Mouse (Mus musculus) embryonic facial prominence, embryonic 10.5 days (tissue): ENCODE measurements around the gene Hdgfl3. TPM values are rescaled to one million over a fixed set of nuclear protein-coding genes. Genes with fewer than 3 reads are reported as not detected.

Experiments used
- DNase-seq: peaks from one replicate; pipeline ENCODE4 v3.0.0-alpha.2; 2017; ENCODE audit warnings: low spot score
- H3K27ac ChIP-seq: fragments of 300-500 bp; sonication (generic); replicated peaks from 2 replicates; pipeline ENCODE4 v1.5.1; 2016; ENCODE audit warnings: mild to moderate bottlenecking
- H3K27me3 ChIP-seq: fragments of 300-500 bp; sonication (generic); replicated peaks from 2 replicates; pipeline ENCODE4 v1.6.1; 2016; ENCODE audit warnings: low read depth, mild to moderate bottlenecking; ENCODE audit not compliant: poor library complexity, severe bottlenecking
- H3K36me3 ChIP-seq: fragments of 300-500 bp; sonication (generic); replicated peaks from 2 replicates; pipeline ENCODE4 v1.6.1; 2016; ENCODE audit warnings: mild to moderate bottlenecking, moderate library complexity
- H3K4me1 ChIP-seq: fragments of 300-500 bp; sonication (generic); 2 replicates; pipeline ENCODE4 v1.6.1; 2016
- H3K4me3 ChIP-seq: fragments of 300-500 bp; sonication (generic); 2 replicates; pipeline ENCODE4 v1.5.1; 2016; ENCODE audit warnings: mild to moderate bottlenecking, moderate library complexity
- H3K9me3 ChIP-seq: fragments of 300-500 bp; sonication (generic); 2 replicates; pipeline ENCODE4 v1.6.1; 2016; ENCODE audit warnings: mild to moderate bottlenecking
- WGBS: fragments of 180-500 bp; shearing (Covaris S2); methylation state at CpG from one replicate; pipeline ENCODE4 v1.1.7; 2016; 5-methylcytosine and 5-hydroxymethylcytosine counted together
- polyA plus RNA-seq: library from polyadenylated mRNA; unstranded; fragments of >200 nt; fragmentation: Nextera tagmentation; extraction: Ambion mirVana; gene quantifications from 2 replicates; pipeline ENCODE4 v1.2.1, GENCODE M21; 2016

Gene Hdgfl3
- polyA plus RNA-seq, 1 experiment from 2014 or later = 27.5 TPM

DNA sequence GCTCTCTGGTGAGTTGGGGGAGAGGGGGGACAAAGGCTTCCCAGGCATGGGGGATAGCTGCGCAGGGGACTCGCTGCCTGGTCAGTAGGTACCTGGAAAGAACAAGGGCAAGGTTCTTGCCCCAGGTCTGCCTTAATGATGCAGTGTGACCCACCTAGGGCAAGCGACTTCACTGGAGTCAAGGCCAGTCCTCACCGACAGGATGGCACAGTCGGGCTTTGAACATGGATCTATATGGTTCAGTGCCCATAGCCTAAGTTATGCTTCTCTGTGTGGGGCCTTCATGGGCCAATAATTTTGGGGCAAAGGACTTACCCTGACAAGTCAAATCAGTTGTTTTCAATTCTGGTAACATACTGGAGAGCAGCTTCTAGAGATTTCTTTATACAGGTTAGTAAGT lies 533 bp upstream of the Hdgfl3 start:
- no peak for DNase-seq
- Histone ChIP-seq H3K36me3 (no peaks in the 10 kb centered on the region), H3K9me3 (no peaks in the 10 kb centered on the region), H3K4me1 (peaks cover 27% of the 10 kb centered on the region), H3K4me3 (peak overlapping the region; percentile 97), H3K27me3 (peaks cover 24% of the 10 kb centered on the region), H3K27ac (peak overlapping the region; percentile 99)
- WGBS = 5% methylated on average over 5 of the region's 5 CpGs

DNA sequence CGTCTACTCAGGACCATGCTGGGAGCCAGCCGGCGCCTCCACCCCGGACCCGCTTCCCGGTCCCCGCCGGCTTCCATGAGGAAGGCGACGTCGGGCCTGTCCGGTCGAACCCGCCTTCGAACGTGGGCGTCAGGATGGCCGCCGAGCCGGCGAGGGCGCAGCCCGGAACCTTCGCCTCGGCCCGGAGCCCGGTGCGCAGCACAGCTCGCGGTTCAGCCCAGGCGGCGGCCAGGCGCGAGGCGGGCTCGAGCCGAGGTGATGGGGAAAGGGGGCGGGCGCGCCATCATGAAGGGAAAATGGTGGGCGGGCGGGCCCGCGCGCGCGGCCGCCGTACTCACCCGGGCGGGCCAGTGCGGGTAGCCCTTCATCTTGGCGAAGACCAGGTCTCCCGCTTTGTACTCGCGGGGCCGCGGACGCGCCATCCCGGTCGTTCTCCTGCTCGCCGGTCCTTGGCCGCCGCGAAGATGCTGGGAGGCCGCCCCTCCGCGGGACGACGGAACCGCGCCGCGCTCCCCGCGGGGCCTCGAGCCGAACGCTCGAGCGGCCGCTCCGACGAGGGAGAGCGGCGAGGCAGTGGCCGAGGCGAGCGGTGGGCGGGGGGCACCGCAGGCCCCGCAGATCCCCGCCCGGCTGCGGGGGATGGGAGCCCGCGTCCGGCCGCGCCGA lies 539 bp downstream of the Hdgfl3 start:
- H3K27me3 ChIP-seq = peaks cover 24% of the 10 kb centered on the region
- H3K27ac ChIP-seq = peak overlapping the region; percentile 99
- no peaks in the 10 kb centered on the region for H3K36me3 ChIP-seq
- peak overlapping the region; percentile 97 for H3K4me3 ChIP-seq
- H3K4me1 ChIP-seq = peaks cover 32% of the 10 kb centered on the region
- DNase-seq = peak; percentile 82
- no peaks in the 10 kb centered on the region for H3K9me3 ChIP-seq
- WGBS = under 1% methylated on average over 103 of the region's 103 CpGs

- WGBS = 8% methylated on average over 23 of the region's 23 CpGs
- Histone ChIP-seq H3K4me3 (peak overlapping the region; percentile 97), H3K4me1 (peaks cover 32% of the 10 kb centered on the region), H3K27ac (peak overlapping the region; percentile 99), H3K9me3 (no peaks in the 10 kb centered on the region), H3K27me3 (peaks cover 24% of the 10 kb centered on the region), H3K36me3 (no peaks in the 10 kb centered on the region)
- no peak for DNase-seq
Measured at GRCm38 (mm10) chr7:81933061-81933600, 1.1 kb downstream of the Hdgfl3 start.

GRCm38 (mm10) chr7:81932521-81933045 lies 1.7 kb downstream of the Hdgfl3 start:
- WGBS = 42% methylated on average over 5 of the region's 5 CpGs
- Histone ChIP-seq H3K4me1 (peaks cover 32% of the 10 kb centered on the region), H3K27ac (peak overlapping the region; percentile 99), H3K27me3 (peaks cover 24% of the 10 kb centered on the region), H3K9me3 (no peaks in the 10 kb centered on the region), H3K36me3 (no peaks in the 10 kb centered on the region), H3K4me3 (peak overlapping the region; percentile 97)
- no peak for DNase-seq

GRCm38 (mm10) chr7:81928998-81929397 lies 5.3 kb downstream of the Hdgfl3 start:
- Histone ChIP-seq H3K27me3 (0 out of 2 replicates have a peak, but pooled peaks cover 2% of the 10 kb centered on the region), H3K27ac (no peak overlapping the region), H3K4me1 (peaks cover 32% of the 10 kb centered on the region), H3K36me3 (no peaks in the 10 kb centered on the region), H3K4me3 (no peak overlapping the region), H3K9me3 (no peaks in the 10 kb centered on the region)
- WGBS = 79% methylated on average over 7 of the region's 7 CpGs
- no peak for DNase-seq

DNA sequence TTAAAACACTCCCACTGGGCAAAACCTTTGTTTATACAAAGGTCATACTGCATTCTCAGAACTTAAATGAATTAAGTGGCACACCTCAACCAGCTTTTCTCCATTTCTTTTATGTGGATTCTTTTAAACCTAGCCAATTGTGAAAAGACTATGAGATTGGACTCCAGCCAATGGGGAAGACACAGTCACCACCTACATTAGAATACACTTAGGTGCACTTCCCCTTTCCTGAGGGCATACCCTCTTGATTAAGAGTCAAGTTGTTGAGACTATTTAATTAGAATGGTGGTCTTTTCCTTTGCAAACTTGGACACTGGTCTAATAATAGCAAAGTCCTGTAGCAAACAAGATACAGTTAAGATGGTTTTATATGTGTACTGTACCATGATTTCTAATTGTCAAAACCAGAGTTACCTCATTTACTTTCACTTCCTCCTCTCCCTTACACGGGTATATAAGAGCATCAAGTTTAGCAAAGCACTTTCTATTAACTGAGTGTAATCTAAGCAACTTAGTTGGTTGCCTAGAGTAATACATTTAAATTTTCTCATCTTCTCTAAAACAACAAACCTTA lies 12.8 kb downstream of the Hdgfl3 start:
- 82% methylated on average over 1 of the region's 1 CpGs for WGBS
- Histone ChIP-seq H3K27ac (no peak overlapping the region), H3K36me3 (peaks cover 6% of the 10 kb centered on the region), H3K4me3 (no peak overlapping the region), H3K4me1 (peaks cover 17% of the 10 kb centered on the region), H3K27me3 (no peaks in the 10 kb centered on the region), H3K9me3 (no peaks in the 10 kb centered on the region)
- DNase-seq = no peak

GRCm38 (mm10) chr7:81920314-81920713 lies 14.0 kb downstream of the Hdgfl3 start:
- DNase-seq = no peak
- Histone ChIP-seq H3K4me1 (peaks cover 17% of the 10 kb centered on the region), H3K27ac (no peak overlapping the region), H3K27me3 (no peaks in the 10 kb centered on the region), H3K36me3 (peaks cover 6% of the 10 kb centered on the region), H3K4me3 (no peak overlapping the region), H3K9me3 (no peaks in the 10 kb centered on the region)
- 83% methylated on average over 4 of the region's 4 CpGs for WGBS

GRCm38 (mm10) chr7:81918316-81918715 lies 16.0 kb downstream of the Hdgfl3 start:
- Histone ChIP-seq H3K27ac (no peak overlapping the region), H3K4me3 (no peak overlapping the region), H3K36me3 (peaks cover 6% of the 10 kb centered on the region), H3K27me3 (no peaks in the 10 kb centered on the region), H3K9me3 (no peaks in the 10 kb centered on the region), H3K4me1 (peaks cover 6% of the 10 kb centered on the region)
- WGBS = 35% methylated on average over 5 of the region's 5 CpGs
- peak; percentile 30 for DNase-seq

GRCm38 (mm10) chr7:81904926-81905325 lies 29.3 kb downstream of the Hdgfl3 start:
- no peak for DNase-seq
- Histone ChIP-seq H3K9me3 (no peaks in the 10 kb centered on the region), H3K27me3 (no peaks in the 10 kb centered on the region), H3K27ac (no peak overlapping the region), H3K4me3 (no peak overlapping the region), H3K36me3 (peaks cover 22% of the 10 kb centered on the region), H3K4me1 (no peaks in the 10 kb centered on the region)
- WGBS = 85% methylated on average over 2 of the region's 2 CpGs

DNA sequence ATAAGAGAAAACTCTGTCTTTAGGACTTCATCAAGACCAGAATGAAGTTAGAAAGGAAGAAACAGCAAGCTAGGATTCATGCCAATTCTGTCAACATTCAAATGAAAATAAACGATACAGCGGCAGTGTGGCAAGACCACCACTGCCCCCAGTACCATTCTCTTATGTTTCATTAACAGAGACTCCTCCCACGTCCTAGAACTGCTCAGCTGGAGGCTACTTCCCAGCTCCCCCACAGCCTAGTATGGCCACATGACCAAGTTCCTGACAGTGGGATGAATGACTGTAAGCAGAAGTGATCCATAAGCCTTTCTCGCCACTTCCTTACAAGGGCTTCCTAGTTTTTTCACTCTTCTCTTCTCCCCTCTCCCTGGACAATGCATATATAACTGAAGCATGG lies 30.2 kb downstream of the Hdgfl3 start:
- H3K4me1 ChIP-seq = peaks cover 3% of the 10 kb centered on the region; the same call in 1 of the 2 replicates
- H3K27ac ChIP-seq = no peak overlapping the region
- no peak overlapping the region for H3K4me3 ChIP-seq
- H3K36me3 ChIP-seq = peaks cover 27% of the 10 kb centered on the region
- H3K9me3 ChIP-seq = no peaks in the 10 kb centered on the region
- DNase-seq = no peak
- WGBS = 75% methylated on average over 4 of the region's 4 CpGs
- no peaks in the 10 kb centered on the region for H3K27me3 ChIP-seq

DNA sequence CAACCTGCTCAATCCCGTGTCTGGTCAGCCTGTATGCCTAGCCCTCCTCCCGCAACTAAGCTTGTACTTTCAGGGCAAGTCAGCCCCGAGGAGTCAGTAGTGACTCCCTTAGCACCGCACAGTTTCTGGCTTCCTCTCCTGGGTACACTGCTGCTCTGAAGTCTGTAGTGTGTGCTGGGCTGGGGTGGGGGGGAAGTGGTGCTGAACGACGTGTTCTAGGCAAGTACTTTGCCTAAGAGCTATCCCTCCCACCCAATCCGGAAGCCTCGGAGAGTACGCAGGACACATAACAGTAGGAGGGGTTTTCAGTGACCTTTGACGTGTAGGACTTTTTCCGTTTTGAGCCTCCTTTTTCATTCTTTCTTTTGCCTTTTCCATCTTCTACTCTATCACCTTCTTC lies 34.9 kb downstream of the Hdgfl3 start:
- WGBS = 82% methylated on average over 11 of the region's 11 CpGs
- Histone ChIP-seq H3K4me1 (peaks cover 3% of the 10 kb centered on the region; the same call in 1 of the 2 replicates), H3K27me3 (no peaks in the 10 kb centered on the region), H3K9me3 (no peaks in the 10 kb centered on the region), H3K4me3 (no peak overlapping the region), H3K27ac (no peak overlapping the region), H3K36me3 (peaks cover 42% of the 10 kb centered on the region)
- DNase-seq = no peak

- H3K9me3 ChIP-seq = no peaks in the 10 kb centered on the region
- no peak overlapping the region for H3K27ac ChIP-seq
- DNase-seq = no peak
- no peak overlapping the region for H3K4me3 ChIP-seq
- WGBS = 88% methylated on average over 4 of the region's 4 CpGs
- peaks cover 43% of the 10 kb centered on the region for H3K36me3 ChIP-seq
- no peaks in the 10 kb centered on the region for H3K27me3 ChIP-seq
- no peaks in the 10 kb centered on the region for H3K4me1 ChIP-seq
Measured at GRCm38 (mm10) chr7:81885128-81885527, 49.1 kb downstream of the Hdgfl3 start.

- H3K36me3 ChIP-seq = peaks cover 30% of the 10 kb centered on the region
- H3K4me3 ChIP-seq = no peak overlapping the region
- DNase-seq = no peak
- H3K27me3 ChIP-seq = no peaks in the 10 kb centered on the region
- no peaks in the 10 kb centered on the region for H3K9me3 ChIP-seq
- H3K4me1 ChIP-seq = no peaks in the 10 kb centered on the region
- 88% methylated on average over 3 of the region's 3 CpGs for WGBS
- no peak overlapping the region for H3K27ac ChIP-seq
Measured at GRCm38 (mm10) chr7:81881600-81881999, 52.7 kb downstream of the Hdgfl3 start.
